Mouse (Mus musculus) erythroblast, embryonic 14.5 days (primary cell): ENCODE results near the gene Pde3a.

Experiments
- GATA1 ChIP-seq: IDR thresholded peaks from 2 replicates; pipeline ENCODE4 v1.6.1; 2012; ENCODE audit warnings: low read length, inconsistent platforms, mixed read lengths
- TAL1 ChIP-seq: IDR thresholded peaks from 3 replicates; pipeline ENCODE4 v1.6.1; 2012; ENCODE audit warnings: low read length, inconsistent platforms, mixed read lengths

DNA sequence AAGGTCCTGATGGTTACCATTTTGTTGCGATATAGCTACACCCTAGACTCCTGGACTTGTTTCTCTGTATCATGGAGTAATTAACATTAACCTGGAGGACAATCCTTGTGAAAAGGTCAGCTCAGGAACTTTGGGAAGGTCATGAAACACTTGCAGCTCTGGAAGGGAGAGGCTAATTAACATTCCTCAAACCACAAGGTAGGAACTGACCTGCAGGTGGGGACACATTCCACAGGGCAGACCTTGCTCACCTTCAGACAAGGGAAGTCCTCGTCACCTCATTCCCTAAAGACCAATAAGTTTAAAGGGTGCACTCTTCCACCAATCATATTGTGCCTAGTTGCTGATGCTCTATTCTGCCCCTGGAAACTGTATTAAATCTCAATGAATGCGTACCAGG is 114.6 kb downstream of the Pde3a start:
- no peak for TF ChIP-seq GATA1
- no peak for TF ChIP-seq TAL1
